Mouse (Mus musculus) liver, embryonic 14.5 days (tissue): ENCODE results near the gene Gtf2h3. TPM values are rescaled to one million over a fixed set of nuclear protein-coding genes. Genes with fewer than 3 reads are reported as not detected.
A peak's percentile ranks its signal among the peaks of the same experiment; 100 is the strongest.

ENCODE experiments used
- ATAC-seq: fragments of 200-750 bp; cut with Nextera tagmentation; 2 replicates; pipeline ENCODE4 v1.8.0; 2017; ENCODE audit warnings: moderate number of reproducible peaks, mild to moderate bottlenecking, moderate library complexity; ENCODE audit not compliant: insufficient read depth
- DNase-seq, 3 experiments: peaks; one replicate each; pipeline ENCODE4 v3.0.0-alpha.2; 2012 to 2013; ENCODE audit warnings: low read depth in 3 of 3, low spot score in 3 of 3
- H3K27ac ChIP-seq: fragments of 300-500 bp; sonication (generic); 2 replicates; pipeline ENCODE4 v1.5.1; 2014; ENCODE audit warnings: moderate library complexity, mild to moderate bottlenecking, control low read depth, inconsistent platforms
- H3K27me3 ChIP-seq: fragments of 300-500 bp; sonication (generic); 2 replicates; pipeline ENCODE4 v1.6.1; 2014; ENCODE audit warnings: mild to moderate bottlenecking, low read length, moderate library complexity; ENCODE audit not compliant: control insufficient read depth, insufficient read depth
- H3K36me3 ChIP-seq: fragments of 300-500 bp; sonication (generic); replicated peaks from 2 replicates; pipeline ENCODE4 v1.6.1; 2014; ENCODE audit warnings: low read depth; ENCODE audit not compliant: control insufficient read depth, insufficient read depth
- H3K4me1 ChIP-seq, 2 experiments: fragments of 200-500 bp in 1 of 2; fragments of 300-500 bp in 1 of 2; sonication (generic) in 1 of 2; replicated peaks; 2 replicates each; pipeline ENCODE4 v1.6.1; 2012 to 2014; ENCODE audit warnings: antibody characterized with exemption in 1 of 2, inconsistent platforms in 1 of 2, low read length in 1 of 2; ENCODE audit not compliant: control insufficient read depth in 2 of 2, insufficient read depth in 2 of 2
- H3K4me2 ChIP-seq: fragments of 300-500 bp; sonication (generic); 2 replicates; pipeline ENCODE4 v1.6.1; 2014; ENCODE audit warnings: low read depth, mild to moderate bottlenecking, control low read depth, moderate library complexity
- H3K4me3 ChIP-seq, 2 experiments: fragments of 200-500 bp in 1 of 2; fragments of 300-500 bp in 1 of 2; sonication (generic) in 1 of 2; 2 replicates each; pipeline ENCODE4 v1.5.1; 2012 to 2014; ENCODE audit warnings: low read depth in 2 of 2, low read length in 2 of 2, mild to moderate bottlenecking in 2 of 2, control low read depth in 1 of 2, inconsistent platforms in 1 of 2, moderate library complexity in 1 of 2; ENCODE audit not compliant: insufficient read depth in 1 of 2
- H3K9ac ChIP-seq: fragments of 300-500 bp; sonication (generic); replicated peaks from 2 replicates; pipeline ENCODE4 v1.6.1; 2014; ENCODE audit warnings: mild to moderate bottlenecking, control low read depth, moderate library complexity
- H3K9me3 ChIP-seq: fragments of 300-500 bp; sonication (generic); 2 replicates; pipeline ENCODE4 v1.6.1; 2016; ENCODE audit warnings: low read length, mixed read lengths; ENCODE audit not compliant: control insufficient read depth
- CTCF ChIP-seq: IDR thresholded peaks from 2 replicates; pipeline ENCODE4 v1.5.1; 2016; ENCODE audit warnings: antibody characterized with exemption, low read depth, control low read depth
- EP300 ChIP-seq: IDR thresholded peaks from 2 replicates; pipeline ENCODE4 v1.6.1; 2016; ENCODE audit warnings: antibody characterized with exemption, low read depth
- WGBS: fragments of 180-500 bp; shearing (Covaris S2); extraction: QIAGEN DNeasy Blood & Tissue Kit; methylation state at CpG from one replicate; pipeline ENCODE4 v1.1.7; 2014; ENCODE audit not compliant: insufficient replicate concordance; 5-methylcytosine and 5-hydroxymethylcytosine counted together
- polyA plus RNA-seq, 2 experiments: library from polyadenylated mRNA; depleted of rRNA in 1 of 2; stranded (reverse) in 1 of 2; unstranded in 1 of 2; fragments of >200 nt; fragmentation: Nextera tagmentation in 1 of 2; extraction: Ambion mirVana in 1 of 2; gene quantifications; 2 replicates each; pipeline versions ENCODE4 v1.2.1 to v1.2.3; 2012 to 2014

Gene Gtf2h3
- polyA plus RNA-seq, 2 experiments = 20.8 to 21.8 TPM

- ATAC-seq (no peak), DNase-seq (no peak)
- peak overlapping the region; percentile 76 for H3K4me2 ChIP-seq
- no peak for TF ChIP-seq EP300
- TF ChIP-seq CTCF = no peak
- peaks cover 35% of the 10 kb centered on the region for H3K27me3 ChIP-seq
- WGBS = 18% methylated on average over 14 of the region's 14 CpGs
- H3K9me3 ChIP-seq = no peaks in the 10 kb centered on the region
- peak overlapping the region; percentile 51 to 61 for H3K4me3 ChIP-seq
- no peak overlapping the region for H3K27ac ChIP-seq
- H3K36me3 ChIP-seq = no peaks in the 10 kb centered on the region
- H3K4me1 ChIP-seq = peaks cover 5 to 11% of the 10 kb centered on the region in 2 experiments
- H3K9ac ChIP-seq = no peak overlapping the region
These were observed 47.4 kb upstream of the Gtf2h3 start for GRCm38 (mm10) chr5:124531583-124531930.

- WGBS = 16% methylated on average over 7 of the region's 7 CpGs
- Histone ChIP-seq H3K4me1 (peaks cover 5 to 11% of the 10 kb centered on the region in 2 experiments), H3K4me2 (no peak overlapping the region), H3K9ac (no peak overlapping the region), H3K27ac (no peak overlapping the region), H3K4me3 (no peak overlapping the region), H3K36me3 (no peaks in the 10 kb centered on the region), H3K9me3 (no peaks in the 10 kb centered on the region), H3K27me3 (peaks cover 35% of the 10 kb centered on the region)
- ATAC-seq = peak; percentile 38; the same call in 1 of the 2 replicates
- TF ChIP-seq CTCF = no peak
- no peak for TF ChIP-seq EP300
- DNase-seq = no peak
These were observed 46.5 kb upstream of the Gtf2h3 start for GRCm38 (mm10) chr5:124532451-124532850.

GRCm38 (mm10) chr5:124535016-124535415, 43.9 kb upstream of the Gtf2h3 start:
- Histone ChIP-seq H3K4me3 (no peak overlapping the region), H3K27ac (no peak overlapping the region), H3K9me3 (no peaks in the 10 kb centered on the region), H3K27me3 (peaks cover 21% of the 10 kb centered on the region), H3K36me3 (no peaks in the 10 kb centered on the region), H3K4me2 (no peak overlapping the region), H3K9ac (no peak overlapping the region; the same call in 1 of the 2 replicates), H3K4me1 (peaks cover 9 to 14% of the 10 kb centered on the region in 2 experiments)
- WGBS = 40% methylated on average over 5 of the region's 5 CpGs
- DNase-seq (no peak), ATAC-seq (no peak)
- TF ChIP-seq EP300 (peak; percentile 20; the same call in 1 of the 2 replicates), CTCF (no peak)

- no peak overlapping the region for H3K9ac ChIP-seq
- H3K9me3 ChIP-seq = no peaks in the 10 kb centered on the region
- H3K4me2 ChIP-seq = peak overlapping the region; percentile 40
- peaks cover 4% of the 10 kb centered on the region for H3K27me3 ChIP-seq
- H3K27ac ChIP-seq = no peak overlapping the region
- ATAC-seq (no peak), DNase-seq (no peak)
- H3K4me3 ChIP-seq = 0 out of 4 replicates have a peak overlapping the region, but pooled peaks of 1 of the 2 experiments have one; percentile 5
- TF ChIP-seq CTCF = no peak
- WGBS = 6% methylated on average over 17 of the region's 17 CpGs
- H3K36me3 ChIP-seq = no peaks in the 10 kb centered on the region
- peaks cover 12 to 13% of the 10 kb centered on the region in 2 experiments for H3K4me1 ChIP-seq
These were observed 42.2 kb upstream of the Gtf2h3 start for GRCm38 (mm10) chr5:124536776-124537175.

GRCm38 (mm10) chr5:124538813-124539792, 39.8 kb upstream of the Gtf2h3 start:
- Histone ChIP-seq H3K9me3 (no peaks in the 10 kb centered on the region), H3K4me2 (no peak overlapping the region), H3K27ac (no peak overlapping the region), H3K9ac (no peak overlapping the region), H3K4me1 (peaks cover 14 to 20% of the 10 kb centered on the region in 2 experiments), H3K36me3 (peaks cover 13% of the 10 kb centered on the region), H3K4me3 (no peak overlapping the region), H3K27me3 (no peaks in the 10 kb centered on the region)
- ATAC-seq (no peak), DNase-seq (peak in 2 of 3 experiments; percentile 49 to 53)
- TF ChIP-seq CTCF = peak; percentile 62
- TF ChIP-seq EP300 = no peak
- WGBS = 70% methylated on average over 15 of the region's 16 CpGs
